In the genomic region with DNA sequence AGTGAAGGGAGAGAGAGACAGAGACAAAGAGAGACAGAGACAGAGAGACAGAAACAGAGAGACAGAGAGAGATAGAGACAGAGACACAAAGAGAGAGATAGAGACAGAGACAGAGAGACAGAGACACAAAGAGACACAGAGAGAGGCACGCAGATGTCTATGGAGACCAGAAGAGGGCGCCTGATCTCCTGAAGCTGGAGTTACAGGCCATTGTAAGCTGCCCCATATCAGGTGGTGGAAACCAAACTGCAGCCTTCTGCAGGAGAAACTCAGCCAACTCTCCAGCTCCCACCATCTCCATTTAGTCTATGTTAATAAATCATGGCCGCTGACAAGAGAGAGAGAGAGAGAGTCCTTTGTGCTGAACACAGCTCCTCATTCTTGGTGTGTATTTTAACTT, we compare ENCODE assay signal across 10 mouse cellular contexts.
DNase-seq lines count a peak whose midpoint lies in the region; ATAC-seq and TF ChIP-seq lines count a peak whose summit lies in the region.
"Had no signal": no experiment of that assay in that cellular context is flagged by ENCODE, and none has a peak within 500 bp of the region (broad histone marks: within the 10 kb centered on the region; RNA-seq: fewer than 3 reads in every experiment).

No protein-coding gene starts in this region.

- no peak overlapping the region for H3K27ac ChIP-seq in ES-Bruce4 (ENCODE audit: insufficient read depth, low read length)
- no peak overlapping the region for H3K27ac ChIP-seq in liver, embryonic 14.5 days
- H3K27ac ChIP-seq: limb, embryonic 13.5 days had no signal

- 13% methylated on average over 3 of the region's 3 CpGs for WGBS in liver, embryonic 14.5 days (ENCODE audit: insufficient replicate concordance)

- no peaks in the 10 kb centered on the region for H3K4me1 ChIP-seq in ES-Bruce4 (ENCODE audit: control insufficient read depth, insufficient read depth, low read length)
- H3K4me1 ChIP-seq in liver, embryonic 14.5 days (replicated peaks; ENCODE audit: control insufficient read depth in 2 of 2, insufficient read depth in 2 of 2, low read length in 1 of 2) = peaks cover 24 to 35% of the 10 kb centered on the region in 2 experiments
- H3K4me1 ChIP-seq: limb, embryonic 13.5 days had no signal

- H3K27me3 ChIP-seq in ES-Bruce4 (ENCODE audit: control insufficient read depth, insufficient read depth, low read length, poor library complexity, severe bottlenecking) = no peaks in the 10 kb centered on the region
- H3K27me3 ChIP-seq in liver, embryonic 14.5 days (ENCODE audit: control insufficient read depth, insufficient read depth, low read length) = no peaks in the 10 kb centered on the region
- H3K27me3 ChIP-seq: limb, embryonic 13.5 days had no signal

- no peak overlapping the region for H3K9ac ChIP-seq in ES-Bruce4 (ENCODE audit: low read depth, poor library complexity, severe bottlenecking)
- no peak overlapping the region for H3K9ac ChIP-seq in liver, embryonic 14.5 days (replicated peaks)
- H3K9ac ChIP-seq: limb, embryonic 13.5 days had no signal

- peak; percentile 63 for TF ChIP-seq CTCF in ES-Bruce4 (IDR thresholded peaks at IDR 0.05; ENCODE audit: low read depth, low read length)
- TF ChIP-seq CTCF in liver, embryonic 14.5 days (IDR thresholded peaks at IDR 0.05; ENCODE audit: low read depth) = peak; percentile 85

- peak; percentile 21 for DNase-seq in kidney, adult 9 months
- DNase-seq in kidney, adult 11 months = no peak
- DNase-seq in brain, adult 2 months (ENCODE audit: low read depth, low spot score) = peak; percentile 81
- peak; percentile 45 to 53 (median 53) for DNase-seq in liver, embryonic 14.5 days (ENCODE audit: low read depth in 3 of 3, low spot score in 3 of 3)
- peak; percentile 68 for DNase-seq in thymus, postnatal 0 days (ENCODE audit: low spot score)
- no peak for DNase-seq in yolk sac, embryonic 10.5 days (ENCODE audit: low spot score)
- DNase-seq in MN1 (ENCODE audit: low spot score) = no peak

- no peak for TF ChIP-seq POLR2A in ES-Bruce4 (IDR thresholded peaks at IDR 0.05; ENCODE audit: insufficient read depth, low read length)

- H3K36me3 ChIP-seq in ES-Bruce4 (ENCODE audit: control insufficient read depth, insufficient read depth, low read length, poor library complexity, severe bottlenecking) = no peaks in the 10 kb centered on the region
- H3K36me3 ChIP-seq in liver, embryonic 14.5 days (replicated peaks; ENCODE audit: control insufficient read depth, insufficient read depth, low read depth) = no peaks in the 10 kb centered on the region
- H3K36me3 ChIP-seq: limb, embryonic 13.5 days had no signal

- H3K4me3 ChIP-seq in ES-Bruce4 (ENCODE audit: low read depth, low read length) = no peak overlapping the region
- no peak overlapping the region for H3K4me3 ChIP-seq in liver, embryonic 14.5 days (ENCODE audit: insufficient read depth in 1 of 2, low read depth in 2 of 2, low read length in 2 of 2)
- H3K4me3 ChIP-seq: erythroblast, embryonic 14.5 days; limb, embryonic 13.5 days had no signal

- ATAC-seq in liver, embryonic 14.5 days (ENCODE audit: insufficient read depth) = no peak; the same call in 1 of the 2 replicates

- TF ChIP-seq EP300 in ES-Bruce4 (IDR thresholded peaks at IDR 0.05; ENCODE audit: insufficient read depth, low read depth, low read length) = no peak
- no peak for TF ChIP-seq EP300 in liver, embryonic 14.5 days (IDR thresholded peaks at IDR 0.05; ENCODE audit: low read depth)

- no peaks in the 10 kb centered on the region for H3K9me3 ChIP-seq in ES-Bruce4 (replicated peaks; ENCODE audit: control insufficient read depth, insufficient read depth, low read length, poor library complexity, severe bottlenecking)
- H3K9me3 ChIP-seq in liver, embryonic 14.5 days (ENCODE audit: control insufficient read depth, low read length) = no peaks in the 10 kb centered on the region
- H3K9me3 ChIP-seq: limb, embryonic 13.5 days had no signal

- no peak overlapping the region for H3K4me2 ChIP-seq in liver, embryonic 14.5 days (ENCODE audit: low read depth)
- H3K4me2 ChIP-seq: limb, embryonic 13.5 days had no signal

Comparison
In these comparisons a context has a peak if more than half of its experiments do, and no peak if none do; other contexts are left out.
1. DNase-seq: peak in kidney, adult 9 months (single experiment), brain, adult 2 months (single experiment), liver, embryonic 14.5 days (3 of 3) and thymus, postnatal 0 days (single experiment); none in kidney, adult 11 months (single experiment), yolk sac, embryonic 10.5 days (single experiment) and MN1 (single experiment).